Mouse (Mus musculus): Measurements from ENCODE around the gene Cdc14a. TPM values are rescaled to one million over a fixed set of nuclear protein-coding genes. Genes with fewer than 3 reads are reported as not detected.

The Cdc14a gene
- total RNA-seq, 1 experiment from 2014 or later, result 14.3 TPM

Other genes with a start within 250 kb of the Cdc14a start
- gene Gpr88, start 170.5 kb downstream of the Cdc14a start, total RNA-seq (2021), result 0.39 and 0.67 TPM in 2 replicates
- gene Rtca, start 84.2 kb upstream of the Cdc14a start, total RNA-seq (2021), result 29.5 and 35.1 TPM in 2 replicates
- gene Dbt, start 89.0 kb upstream of the Cdc14a start, total RNA-seq (2021), result 71.6 and 76.0 TPM in 2 replicates
- gene Lrrc39, start 138.9 kb upstream of the Cdc14a start, total RNA-seq (2021), result 0.91 and 1.4 TPM in 2 replicates
- 3.5 and 4.7 TPM in 2 replicates for gene Sass6, start 170.9 kb upstream of the Cdc14a start, total RNA-seq (2021)
- gene Trmt13, start 190.6 kb upstream of the Cdc14a start, total RNA-seq (2021), result 17.9 and 18.9 TPM in 2 replicates
- gene Mfsd14a, start 238.6 kb upstream of the Cdc14a start, total RNA-seq (2021), result 60.3 and 68.2 TPM in 2 replicates